Mouse (Mus musculus) MEL (cell line): ENCODE measurements around the gene Slc39a1. TPM values are rescaled to one million over a fixed set of nuclear protein-coding genes. Genes with fewer than 3 reads are reported as not detected.
A peak's percentile ranks its signal among the peaks of the same experiment; 100 is the strongest.

Experiments used
- DNase-seq: peaks from one replicate; pipeline ENCODE4 v3.0.0; 2011; ENCODE audit warnings: low read depth, low spot score
- H3K27ac ChIP-seq: 2 replicates; pipeline ENCODE4 v1.5.1; 2012; ENCODE audit warnings: low read depth, mild to moderate bottlenecking, control low read depth, low read length, moderate library complexity; ENCODE audit not compliant: control insufficient read depth
- H3K27me3 ChIP-seq, 2 experiments: fragments of 150-350 bp in 1 of 2; sonication (generic) in 1 of 2; 2 replicates each; pipeline ENCODE4 v1.6.1; 2012; ENCODE audit warnings: low read length in 2 of 2, mild to moderate bottlenecking in 2 of 2, improper control_type of control experiment in 1 of 2, moderate library complexity in 1 of 2; ENCODE audit not compliant: insufficient read depth in 2 of 2, control insufficient read depth in 1 of 2
- H3K36me3 ChIP-seq, 2 experiments: 2 replicates each; pipeline ENCODE4 v1.6.1; 2012 to 2014; ENCODE audit warnings: low read length in 2 of 2, improper control_type of control experiment in 1 of 2, inconsistent platforms in 1 of 2, mild to moderate bottlenecking in 1 of 2; ENCODE audit not compliant: insufficient read depth in 2 of 2, control insufficient read depth in 1 of 2
- H3K4me1 ChIP-seq, 2 experiments: fragments of 150-350 bp in 1 of 2; sonication (generic) in 1 of 2; 2 replicates each; pipeline ENCODE4 v1.6.1; 2012; ENCODE audit warnings: low read length in 2 of 2, improper control_type of control experiment in 1 of 2, mild to moderate bottlenecking in 1 of 2; ENCODE audit not compliant: insufficient read depth in 2 of 2, control insufficient read depth in 1 of 2
- H3K4me3 ChIP-seq, 2 experiments: fragments of 150-350 bp in 1 of 2; sonication (generic) in 1 of 2; 2 replicates each; pipeline ENCODE4 v1.5.1; 2012; ENCODE audit warnings: low read depth in 2 of 2, low read length in 2 of 2, mild to moderate bottlenecking in 2 of 2, moderate library complexity in 2 of 2, control low read depth in 1 of 2, improper control_type of control experiment in 1 of 2; ENCODE audit not compliant: control insufficient read depth in 1 of 2, insufficient read depth in 1 of 2
- H3K79me2 ChIP-seq: 2 replicates; pipeline ENCODE4 v1.6.1; 2012; ENCODE audit warnings: mild to moderate bottlenecking, low read length, moderate library complexity; ENCODE audit not compliant: control insufficient read depth, poor library complexity, insufficient read depth
- H3K9ac ChIP-seq: 2 replicates; pipeline ENCODE4 v1.6.1; 2012; ENCODE audit warnings: low read depth, mild to moderate bottlenecking, control low read depth, low read length, moderate library complexity; ENCODE audit not compliant: control insufficient read depth, poor library complexity, severe bottlenecking
- H3K9me3 ChIP-seq: fragments of 150-350 bp; sonication (generic); replicated peaks from 2 replicates; pipeline ENCODE4 v1.6.1; 2012; ENCODE audit warnings: mild to moderate bottlenecking, low read length, improper control_type of control experiment, moderate library complexity; ENCODE audit not compliant: insufficient read depth
- BHLHE40 ChIP-seq: IDR thresholded peaks from 2 replicates; pipeline ENCODE4 v1.6.1; 2012; ENCODE audit warnings: low read depth, mild to moderate bottlenecking, inconsistent platforms, low read length, improper control_type of control experiment, borderline replicate concordance
- CHD2 ChIP-seq: IDR thresholded peaks from 2 replicates; pipeline ENCODE4 v1.6.1; 2011; ENCODE audit warnings: low read length, improper control_type of control experiment
- CTCF ChIP-seq, 3 experiments: IDR thresholded peaks in 2 of 3; conservative IDR thresholded peaks in 1 of 3; 2 replicates each; pipeline ENCODE4 v1.5.1; 2011 to 2012; ENCODE audit warnings: low read length in 3 of 3, low read depth in 2 of 3, mild to moderate bottlenecking in 2 of 3, improper control_type of control experiment in 1 of 3, inconsistent platforms in 1 of 3, mixed read lengths in 1 of 3, moderate library complexity in 1 of 3; ENCODE audit not compliant: control insufficient read depth in 1 of 3, insufficient read depth in 1 of 3, poor library complexity in 1 of 3, severe bottlenecking in 1 of 3
- ELF1 ChIP-seq: IDR thresholded peaks from 2 replicates; pipeline ENCODE4 v1.6.1; 2014; ENCODE audit warnings: low read depth, mild to moderate bottlenecking, inconsistent platforms, low read length, improper control_type of control experiment, moderate library complexity
- EP300 ChIP-seq, 2 experiments: IDR thresholded peaks; 2 replicates each; pipeline ENCODE4 v1.6.1; 2011; ENCODE audit warnings: improper control_type of control experiment in 2 of 2, low read length in 2 of 2, low read depth in 1 of 2, mild to moderate bottlenecking in 1 of 2
- ETS1 ChIP-seq: IDR thresholded peaks from 2 replicates; pipeline ENCODE4 v1.6.1; 2012; ENCODE audit warnings: low read depth, mild to moderate bottlenecking, inconsistent platforms, low read length, improper control_type of control experiment, moderate library complexity
- HCFC1 ChIP-seq: IDR thresholded peaks from 2 replicates; pipeline ENCODE4 v1.6.1; 2012; ENCODE audit warnings: low read depth, mild to moderate bottlenecking, inconsistent platforms, low read length, improper control_type of control experiment, moderate library complexity
- MAX ChIP-seq: IDR thresholded peaks from 2 replicates; pipeline ENCODE4 v1.6.1; 2011; ENCODE audit warnings: low read length, improper control_type of control experiment
- MAZ ChIP-seq: IDR thresholded peaks from 2 replicates; pipeline ENCODE4 v1.6.1; 2012; ENCODE audit warnings: low read depth, mild to moderate bottlenecking, inconsistent platforms, low read length, improper control_type of control experiment
- MXI1 ChIP-seq: IDR thresholded peaks from 2 replicates; pipeline ENCODE4 v1.6.1; 2011; ENCODE audit warnings: mild to moderate bottlenecking, low read depth, low read length, improper control_type of control experiment
- MYB ChIP-seq: IDR thresholded peaks from 2 replicates; pipeline ENCODE4 v1.6.1; 2011; ENCODE audit warnings: mild to moderate bottlenecking, low read depth, low read length, improper control_type of control experiment
- MYC ChIP-seq: IDR thresholded peaks from 2 replicates; pipeline ENCODE4 v1.6.1; 2011; ENCODE audit warnings: low read depth, mild to moderate bottlenecking, low read length, improper control_type of control experiment, moderate library complexity
- POLR2A ChIP-seq, 2 experiments: IDR thresholded peaks; 2 replicates each; pipeline ENCODE4 v1.6.1; 2011 to 2012; ENCODE audit warnings: low read length in 2 of 2, mild to moderate bottlenecking in 2 of 2, control low read depth in 1 of 2, improper control_type of control experiment in 1 of 2, low read depth in 1 of 2, moderate library complexity in 1 of 2; ENCODE audit not compliant: control insufficient read depth in 1 of 2, insufficient read depth in 1 of 2, poor library complexity in 1 of 2
- POLR2AphosphoS2 ChIP-seq: IDR thresholded peaks from 2 replicates; pipeline ENCODE4 v1.6.1; 2011; ENCODE audit warnings: low read length, improper control_type of control experiment
- POLR2AphosphoS5 ChIP-seq: IDR thresholded peaks from 2 replicates; pipeline ENCODE4 v1.6.1; 2012; ENCODE audit warnings: low read depth, borderline replicate concordance, mild to moderate bottlenecking, inconsistent platforms, low read length, moderate library complexity, mixed read lengths
- TAL1 ChIP-seq: IDR thresholded peaks from 2 replicates; pipeline ENCODE4 v1.6.1; 2012; ENCODE audit warnings: mild to moderate bottlenecking, inconsistent platforms, low read length, moderate library complexity, mixed read lengths
- TBP ChIP-seq: IDR thresholded peaks from 2 replicates; pipeline ENCODE4 v1.8.0; 2011; ENCODE audit warnings: low read depth, low read length, improper control_type of control experiment
- TCF12 ChIP-seq: IDR thresholded peaks from 2 replicates; pipeline ENCODE4 v1.6.1; 2014; ENCODE audit warnings: low read depth, mild to moderate bottlenecking, inconsistent platforms, low read length, improper control_type of control experiment, moderate library complexity
- UBTF ChIP-seq: IDR thresholded peaks from 2 replicates; pipeline ENCODE4 v1.6.1; 2012; ENCODE audit warnings: low read depth, mild to moderate bottlenecking, inconsistent platforms, low read length, improper control_type of control experiment, moderate library complexity, borderline replicate concordance; ENCODE audit not compliant: insufficient read depth
- USF1 ChIP-seq: IDR thresholded peaks from 2 replicates; pipeline ENCODE4 v1.6.1; 2014; ENCODE audit warnings: low read depth, mild to moderate bottlenecking, inconsistent platforms, low read length, improper control_type of control experiment, moderate library complexity
- USF2 ChIP-seq, 2 experiments: IDR thresholded peaks; 2 replicates each; pipeline ENCODE4 v1.6.1; 2011 to 2012; ENCODE audit warnings: improper control_type of control experiment in 2 of 2, low read length in 2 of 2, borderline replicate concordance in 1 of 2, inconsistent platforms in 1 of 2, low read depth in 1 of 2, mild to moderate bottlenecking in 1 of 2; ENCODE audit not compliant: insufficient read depth in 1 of 2
- ZC3H11A ChIP-seq: IDR thresholded peaks from 2 replicates; pipeline ENCODE4 v1.6.1; 2012; ENCODE audit warnings: low read depth, mild to moderate bottlenecking, inconsistent platforms, low read length, improper control_type of control experiment
- ZMIZ1 ChIP-seq: IDR thresholded peaks from 2 replicates; pipeline ENCODE4 v1.6.1; 2012; ENCODE audit warnings: low read depth, mild to moderate bottlenecking, inconsistent platforms, low read length, improper control_type of control experiment, moderate library complexity
- ZNF384 ChIP-seq: IDR thresholded peaks from 2 replicates; pipeline ENCODE4 v1.6.1; 2012; ENCODE audit warnings: low read depth, mild to moderate bottlenecking, inconsistent platforms, low read length, improper control_type of control experiment
- polyA plus RNA-seq, 2 experiments: library from polyadenylated mRNA; stranded (reverse) in 1 of 2; unstranded in 1 of 2; fragments of >175 nt in 1 of 2; fragments of >200 nt in 1 of 2; gene quantifications; 2 replicates each; pipeline versions ENCODE4 v1.2.1 to v1.2.4; 2012; ENCODE audit warnings: low replicate concordance in 2 of 2, low read depth in 1 of 2; ENCODE audit not compliant: insufficient read length in 2 of 2, insufficient read depth in 1 of 2, missing spikeins in 1 of 2
- total RNA-seq: library from RNA; depleted of rRNA; stranded (reverse); fragments of 300-350 nt; gene quantifications from 2 replicates; pipeline ENCODE4 v1.2.3, GENCODE M21; 2012

Gene Slc39a1
- total and polyA plus RNA-seq, 3 experiments, result 58.5 to 80.5 (median 61.7) TPM

GRCm38 (mm10) chr3:90209908-90210566, 37.9 kb upstream of the Slc39a1 start:
- no peak overlapping the region for H3K4me3 ChIP-seq
- TF ChIP-seq ZMIZ1 (peak; percentile 54; the same call in 1 of the 2 replicates), POLR2AphosphoS5 (0 out of 2 replicates have a peak, but pooled peaks have one; percentile 35), USF2 (IDR thresholded peaks at IDR 0.05; ENCODE audit: borderline replicate concordance in 1 of 2, insufficient read depth in 1 of 2, low read depth in 1 of 2, low read length in 2 of 2) (no peak), TBP (peak; percentile 25; the same call in 1 of the 2 replicates), POLR2A (IDR thresholded peaks at IDR 0.05; ENCODE audit: control insufficient read depth in 1 of 2, insufficient read depth in 1 of 2, low read depth in 1 of 2, low read length in 2 of 2, poor library complexity in 1 of 2) (peak in 1 of 2 experiments; percentile 72; a peak in 2 of 4 replicates), POLR2AphosphoS2 (peak; percentile 59; the same call in 1 of the 2 replicates)
- H3K9me3 ChIP-seq, result no peaks in the 10 kb centered on the region
- H3K27me3 ChIP-seq, result no peaks in the 10 kb centered on the region
- no peak overlapping the region for H3K9ac ChIP-seq
- peak; percentile 57 for DNase-seq
- H3K79me2 ChIP-seq, result peaks cover 20% of the 10 kb centered on the region
- H3K36me3 ChIP-seq, result peaks cover 18 to 29% of the 10 kb centered on the region in 2 experiments
- no peak overlapping the region; the same call in 1 of the 2 replicates for H3K27ac ChIP-seq
- peaks cover 7 to 16% of the 10 kb centered on the region in 2 experiments; a peak in 3 of 4 replicates for H3K4me1 ChIP-seq

GRCm38 (mm10) chr3:90211475-90212398, 36.2 kb upstream of the Slc39a1 start:
- H3K4me3 ChIP-seq, result peak overlapping the region; percentile 37 to 59
- TF ChIP-seq TBP, result no peak
- TF ChIP-seq USF2 (IDR thresholded peaks at IDR 0.05; ENCODE audit: borderline replicate concordance in 1 of 2, insufficient read depth in 1 of 2, low read depth in 1 of 2, low read length in 2 of 2), result 0 out of 4 replicates have a peak, but pooled peaks of 1 of the 2 experiments have one; percentile 21
- TF ChIP-seq TAL1, result no peak
- TF ChIP-seq ZC3H11A, result no peak
- peak; percentile 59; the same call in 1 of the 2 replicates for TF ChIP-seq BHLHE40
- no peak for TF ChIP-seq MYB
- no peak; a peak in 1 of 4 replicates for TF ChIP-seq EP300 (IDR thresholded peaks at IDR 0.05; ENCODE audit: low read depth in 1 of 2, low read length in 2 of 2)
- peak; percentile 72 for TF ChIP-seq POLR2AphosphoS2
- peak; percentile 76; the same call in 1 of the 2 replicates for TF ChIP-seq MYC
- TF ChIP-seq MAZ, result no peak
- TF ChIP-seq USF1, result peak; percentile 67; the same call in 1 of the 2 replicates
- no peak for TF ChIP-seq UBTF
- no peak for TF ChIP-seq ELF1
- TF ChIP-seq TCF12, result no peak
- TF ChIP-seq ETS1, result no peak
- TF ChIP-seq ZNF384, result no peak
- TF ChIP-seq CTCF (IDR thresholded peaks at IDR 0.05 in 2 of 3, conservative IDR thresholded peaks at IDR 0.05 in 1 of 3; ENCODE audit: control insufficient read depth in 1 of 3, insufficient read depth in 1 of 3, low read depth in 2 of 3, low read length in 3 of 3, poor library complexity in 1 of 3, severe bottlenecking in 1 of 3), result no peak
- TF ChIP-seq HCFC1, result 0 out of 2 replicates have a peak, but pooled peaks have one; percentile 5
- peak; percentile 30 to 67; a peak in 2 of 4 replicates for TF ChIP-seq POLR2A (IDR thresholded peaks at IDR 0.05; ENCODE audit: control insufficient read depth in 1 of 2, insufficient read depth in 1 of 2, low read depth in 1 of 2, low read length in 2 of 2, poor library complexity in 1 of 2)
- TF ChIP-seq ZMIZ1, result 0 out of 2 replicates have a peak, but pooled peaks have one; percentile 8
- no peak for TF ChIP-seq MAX
- TF ChIP-seq POLR2AphosphoS5, result no peak
- TF ChIP-seq CHD2, result no peak
- TF ChIP-seq MXI1, result peak; percentile 34; the same call in 1 of the 2 replicates
- H3K36me3 ChIP-seq, result peaks cover 18 to 29% of the 10 kb centered on the region in 2 experiments
- H3K4me1 ChIP-seq, result peaks cover 7 to 16% of the 10 kb centered on the region in 2 experiments; a peak in 3 of 4 replicates
- H3K27ac ChIP-seq, result peak overlapping the region; percentile 25
- peaks cover 20% of the 10 kb centered on the region for H3K79me2 ChIP-seq
- H3K9ac ChIP-seq, result peak overlapping the region; percentile 98
- no peaks in the 10 kb centered on the region for H3K27me3 ChIP-seq
- peak; percentile 61 for DNase-seq
- no peaks in the 10 kb centered on the region for H3K9me3 ChIP-seq
